Mouse (Mus musculus) ES-E14 (cell line): Measurements from ENCODE around the gene Bcr.

Experiments
- CHD2 ChIP-seq: IDR thresholded peaks from 2 replicates; pipeline ENCODE4 v1.6.1; 2014; ENCODE audit warnings: mild to moderate bottlenecking, low read depth, low read length, inconsistent platforms
- MAFK ChIP-seq: IDR thresholded peaks from 2 replicates; pipeline ENCODE4 v1.6.1; 2014; ENCODE audit warnings: mild to moderate bottlenecking, low read depth, low read length, inconsistent platforms; ENCODE audit not compliant: insufficient read depth
- ZC3H11A ChIP-seq: IDR thresholded peaks from 2 replicates; pipeline ENCODE4 v1.6.1; 2012; ENCODE audit warnings: low read depth, mild to moderate bottlenecking, inconsistent platforms, low read length, borderline replicate concordance
- ZNF384 ChIP-seq: IDR thresholded peaks from 2 replicates; pipeline ENCODE4 v1.6.1; 2012; ENCODE audit warnings: low read depth, low read length, inconsistent platforms

GRCm38 (mm10) chr10:75016481-75016880 is 43.9 kb upstream of the Bcr start:
- TF ChIP-seq CHD2 (no peak), ZNF384 (no peak), MAFK (no peak), ZC3H11A (no peak)
